Mouse (Mus musculus) left cerebral cortex, adult 18-20 months (tissue): Measurements from ENCODE around the gene Kir3dl2. TPM values are rescaled to one million over a fixed set of nuclear protein-coding genes. Genes with fewer than 3 reads are reported as not detected.
"Not testable (repeated sequence)": the region's sequence is repeated elsewhere in the genome, so short reads cannot be mapped to it uniquely, and the experiment has no call there.

ENCODE experiments used
- DNase-seq, 2 experiments: peaks; one replicate each; pipeline ENCODE4 v3.0.0; 2021 to 2022; ENCODE audit warnings: low spot score in 2 of 2, mixed read lengths in 1 of 2
- long read RNA-seq, 2 experiments: library from polyadenylated mRNA; stranded (forward); transcript quantifications; one replicate each; pipeline ENCODE4 v2.0.0; 2021
- total RNA-seq, 2 experiments: library from RNA; stranded (reverse); gene quantifications; 2 replicates each; pipeline ENCODE4 v1.2.3; 2021

The Kir3dl2 gene
- under 1 TPM; 0.19 to 0.35 TPM for total RNA-seq
- long read RNA-seq, experiment 1 = 0 reads
- long read RNA-seq, experiment 2 = 0 reads

DNA sequence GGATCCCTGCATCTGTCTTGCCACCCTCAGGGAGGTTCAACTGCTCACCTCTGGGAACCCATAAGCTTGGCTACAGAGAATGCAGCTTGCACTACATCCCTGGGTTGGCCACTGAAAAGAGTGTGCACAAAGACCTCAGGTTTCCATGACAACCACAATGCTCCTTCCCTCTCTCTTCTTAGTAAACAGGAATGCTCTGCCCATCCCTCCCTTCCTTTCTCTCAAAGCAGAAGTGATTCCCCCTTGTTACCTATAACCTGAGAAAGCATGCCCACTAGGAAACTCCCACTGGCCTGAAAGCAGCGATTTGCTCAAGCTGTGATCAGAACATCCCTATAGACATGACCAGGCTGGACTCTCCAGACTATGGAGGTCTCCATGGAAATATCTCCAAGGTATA is at the start of gene Kir3dl2:
Gene Kir3dl2 (minus strand): TSS at position 101 of the 400 bp plus-strand sequence.
- DNase-seq = not testable (repeated sequence)

DNA sequence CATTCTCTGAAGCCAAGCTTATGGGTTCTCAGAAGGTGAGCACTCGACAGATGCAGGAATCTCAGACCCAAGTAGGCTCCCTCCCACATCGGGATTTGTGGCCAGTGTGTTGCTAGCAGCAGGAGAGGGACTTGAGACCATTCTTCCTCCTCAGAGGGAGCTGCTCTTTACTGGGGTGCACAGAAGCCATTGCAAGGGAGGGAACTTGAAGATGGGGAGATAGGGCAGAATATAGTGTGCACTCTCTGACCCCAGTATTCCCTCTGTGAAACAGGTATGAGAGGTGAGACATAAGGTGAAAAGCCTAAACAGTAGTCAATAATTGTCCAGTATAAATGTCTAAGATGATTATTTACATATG is 47.0 kb upstream of the Kir3dl2 start:
- no peak for DNase-seq

DNA sequence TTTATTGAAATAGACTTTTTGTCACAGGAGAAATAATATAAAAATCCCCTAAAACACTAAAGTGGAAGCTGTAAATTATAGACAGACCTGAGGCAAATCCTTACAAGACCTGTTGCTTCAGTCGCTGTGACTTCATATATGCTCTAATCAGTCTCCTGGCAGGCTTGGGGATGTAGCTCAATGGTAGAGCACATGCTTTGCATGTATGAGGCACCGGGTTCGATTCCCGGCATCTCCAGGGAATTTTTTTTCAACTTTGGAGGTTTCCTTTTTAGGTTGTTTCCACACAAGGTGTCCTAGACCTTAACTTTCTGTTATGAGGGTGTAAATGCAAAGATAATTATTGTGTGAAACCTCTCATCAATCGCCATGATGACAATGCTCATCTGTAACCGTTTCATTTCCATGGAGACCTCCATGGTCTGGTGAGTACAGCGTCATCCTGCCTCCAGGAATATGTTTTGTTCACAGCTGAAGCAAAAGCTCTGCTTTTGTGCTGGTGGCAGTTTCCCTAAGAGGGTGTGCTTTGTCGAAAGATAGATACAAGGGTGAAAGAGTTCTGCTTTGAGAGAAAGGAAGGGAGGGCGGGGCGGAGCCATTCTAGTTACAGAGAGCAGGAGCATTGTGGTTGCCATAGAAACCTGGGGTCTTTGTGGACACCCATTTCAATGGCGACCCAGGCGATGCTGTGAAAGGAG is 46.5 kb upstream of the Kir3dl2 start, which contains the start of gene Tceal3:
Gene Tceal3 (plus strand): TSS at position 644 of the 698 bp plus-strand sequence.
- peak; percentile 71 to 73 for DNase-seq

DNA sequence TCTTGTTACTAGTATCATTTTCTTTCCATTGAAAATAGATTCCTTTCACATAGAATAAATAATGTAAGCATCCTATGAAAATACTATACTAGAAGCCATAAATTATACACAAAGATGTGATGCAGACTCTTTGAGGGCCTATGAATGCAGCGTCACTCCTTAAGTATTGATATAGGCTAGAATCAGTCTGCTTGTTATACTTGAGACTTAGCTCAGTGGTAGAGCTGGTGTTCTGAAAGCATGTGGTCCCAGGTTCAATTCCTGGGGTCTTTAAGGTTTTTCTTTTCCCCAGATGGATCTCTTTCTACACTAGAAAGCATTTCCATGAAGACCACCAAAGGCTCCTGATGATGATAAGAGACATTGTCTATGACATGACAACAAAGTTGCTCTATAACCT is 40.8 kb upstream of the Kir3dl2 start:
- DNase-seq = no peak

DNA sequence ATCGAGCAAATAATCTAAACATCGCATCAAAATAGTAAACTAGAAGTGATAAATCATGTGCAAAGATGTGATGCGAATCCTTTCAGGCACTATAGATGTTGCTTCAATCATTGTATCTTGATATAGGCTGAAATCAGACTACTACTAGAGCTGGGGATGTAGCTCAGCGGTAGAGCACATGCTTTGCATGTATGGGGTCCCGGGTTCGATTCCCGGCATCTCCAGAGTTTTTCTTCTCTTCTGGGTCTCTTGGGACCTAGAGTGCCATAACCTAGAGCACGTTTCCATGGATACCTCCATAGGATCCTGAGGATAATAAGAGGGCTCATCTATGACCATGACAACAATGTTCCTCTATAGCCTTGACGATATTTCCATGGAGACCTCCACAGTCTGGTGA is 25.2 kb upstream of the Kir3dl2 start:
- not testable (repeated sequence) for DNase-seq

DNA sequence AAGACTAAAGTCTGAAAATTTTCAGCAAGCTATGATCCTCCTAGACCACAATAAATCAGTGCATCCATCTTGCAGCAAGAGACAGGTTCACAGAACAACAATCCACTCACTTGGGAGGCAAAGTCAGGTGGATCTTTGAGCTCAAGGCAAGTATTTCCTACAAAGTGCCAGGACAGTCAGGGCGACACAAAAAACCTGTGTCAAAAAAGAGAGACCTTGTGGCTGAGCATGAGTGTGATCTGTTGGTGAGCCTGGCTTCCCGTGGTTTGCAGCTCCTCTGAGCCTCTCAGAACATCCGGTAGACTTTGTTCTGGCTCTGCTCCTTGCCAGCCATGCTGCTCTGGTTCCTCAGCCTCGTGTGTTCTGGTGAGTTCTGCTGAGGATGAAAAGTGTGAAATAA is 26.2 kb downstream of the Kir3dl2 start, which contains the start of gene Kir3dl1:
Gene Kir3dl1 (plus strand): TSS at position 301 of the 400 bp plus-strand sequence.
- not testable (repeated sequence) for DNase-seq

Other genes with a start within 250 kb of the Kir3dl2 start
- not detected for gene Kir3dl1, start 26.1 kb downstream of the Kir3dl2 start, total RNA-seq
- gene Tceal3, start 46.8 kb upstream of the Kir3dl2 start, total RNA-seq = 100 to 1,000 TPM; 162 to 171 TPM
- gene Tceal1, start 163.9 kb upstream of the Kir3dl2 start, total RNA-seq = 10 to 100 TPM; 15.1 to 16.0 TPM
- gene Morf4l2, start 199.6 kb upstream of the Kir3dl2 start, total RNA-seq = 100 to 1,000 TPM; 320 to 331 TPM
- not detected for gene Glra4, start 236.1 kb upstream of the Kir3dl2 start, total RNA-seq